Mouse (Mus musculus) mouse embryonic stem cell (cell line): ENCODE data around the gene Pilrb2.
"Not testable (repeated sequence)": the region's sequence is repeated elsewhere in the genome, so short reads cannot be mapped to it uniquely, and the experiment has no call there.

ENCODE experiments used
- in situ Hi-C, 2 experiments: fragments of 300-500 bp; cut with MboI; formaldehyde crosslinking; loops; 1 replicate in 1 of 2; 3 replicates in 1 of 2; pipeline ENCODE4 v1.14.3; 2019 to 2020; ENCODE audit warnings: low sequenced_read_pairs in 2 of 2, low pct_unique_long_range_greater_than_20kb in 1 of 2, mixed read lengths in 1 of 2; ENCODE audit not compliant: unreplicated experiment in 1 of 2

The Pilrb2 gene

GRCm38 (mm10) chr5:137871644-137872380 lies at the start of gene Pilrb2:
Gene Pilrb2 (minus strand): TSS chr5:137871815.
- in situ Hi-C loops, result loop anchor here in 1 of 2 experiments (10.0 kb wide), 1 partner anchor 77 kb away; no protein-coding TSS in a partner anchor

GRCm38 (mm10) chr5:137915550-137915949 lies 43.9 kb upstream of the Pilrb2 start:
- in situ Hi-C loops, result no loop called here

GRCm38 (mm10) chr5:137914508-137914907 lies 42.9 kb upstream of the Pilrb2 start:
- in situ Hi-C loops, result no loop called here

- in situ Hi-C loops, result no loop called here
These were observed 38.1 kb upstream of the Pilrb2 start for GRCm38 (mm10) chr5:137909564-137910262.

GRCm38 (mm10) chr5:137897812-137898211 lies 26.2 kb upstream of the Pilrb2 start:
- in situ Hi-C loops, result loop anchor here in 1 of 2 experiments (10.0 kb wide), 1 partner anchor 237 kb away; no protein-coding TSS in a partner anchor

GRCm38 (mm10) chr5:137892954-137893353 lies 21.3 kb upstream of the Pilrb2 start:
- in situ Hi-C loops, result loop anchor here (5.0 to 10.0 kb wide), 3 partner anchors 64 to 242 kb away; no protein-coding TSS in a partner anchor

- in situ Hi-C loops, result no loop called here
These were observed 16.1 kb upstream of the Pilrb2 start for GRCm38 (mm10) chr5:137887666-137888065.

GRCm38 (mm10) chr5:137885894-137886293 lies 14.3 kb upstream of the Pilrb2 start:
- in situ Hi-C loops, result no loop called here

- in situ Hi-C loops, result no loop called here
These were observed 11.7 kb upstream of the Pilrb2 start for GRCm38 (mm10) chr5:137883345-137883744.

GRCm38 (mm10) chr5:137882922-137883321 lies 11.3 kb upstream of the Pilrb2 start:
- in situ Hi-C loops, result no loop called here

GRCm38 (mm10) chr5:137877860-137878259 lies 6.2 kb upstream of the Pilrb2 start:
- in situ Hi-C loops, result loop anchor here in 1 of 2 experiments (10.0 kb wide), 1 partner anchor 83 kb away; no protein-coding TSS in a partner anchor

- in situ Hi-C loops, result loop anchor here in 1 of 2 experiments (10.0 kb wide), 1 partner anchor 80 kb away; no protein-coding TSS in a partner anchor
These were observed 3.4 kb upstream of the Pilrb2 start for GRCm38 (mm10) chr5:137875054-137875453.

- in situ Hi-C loops, result loop anchor here in 1 of 2 experiments (10.0 kb wide), 1 partner anchor 78 kb away; no protein-coding TSS in a partner anchor
These were observed 727 bp upstream of the Pilrb2 start for GRCm38 (mm10) chr5:137872381-137872702.

- in situ Hi-C loops, result not testable (repeated sequence)
These were observed 3.0 kb downstream of the Pilrb2 start for GRCm38 (mm10) chr5:137868600-137868999.

- in situ Hi-C loops, result not testable (repeated sequence)
These were observed 7.6 kb downstream of the Pilrb2 start for GRCm38 (mm10) chr5:137864008-137864407.

- in situ Hi-C loops, result not testable (repeated sequence)
These were observed 13.5 kb downstream of the Pilrb2 start, which contains the start of gene Pilrb1 for GRCm38 (mm10) chr5:137857960-137858710. Gene Pilrb1 (minus strand): TSS chr5:137858106.

- in situ Hi-C loops, result not testable (repeated sequence)
These were observed 14.7 kb downstream of the Pilrb2 start for GRCm38 (mm10) chr5:137856870-137857269.

GRCm38 (mm10) chr5:137854907-137855306 lies 16.7 kb downstream of the Pilrb2 start:
- in situ Hi-C loops, result not testable (repeated sequence)

GRCm38 (mm10) chr5:137850313-137850712 lies 21.3 kb downstream of the Pilrb2 start:
- in situ Hi-C loops, result not testable (repeated sequence)
